Mouse (Mus musculus) frontal cortex, adult (tissue): ENCODE results near the gene Nucks1.

Experiments used
- ATAC-seq: cut with Nextera tagmentation; 2 replicates; pipeline ENCODE4 v1.9.2; 2017; ENCODE audit warnings: mild to moderate bottlenecking, moderate library complexity, mixed read lengths; ENCODE audit not compliant: low TSS enrichment

The Nucks1 gene

GRCm38 (mm10) chr1:131919052-131919451 is 8.7 kb downstream of the Nucks1 start:
- no peak for ATAC-seq

- no peak for ATAC-seq
Observed at GRCm38 (mm10) chr1:131922100-131922499, 11.8 kb downstream of the Nucks1 start.

GRCm38 (mm10) chr1:131933471-131933870 is 23.1 kb downstream of the Nucks1 start:
- ATAC-seq: no peak

GRCm38 (mm10) chr1:131937659-131938305 is 27.4 kb downstream of the Nucks1 start:
- ATAC-seq: peak; percentile 76

GRCm38 (mm10) chr1:131938811-131939210 is 28.5 kb downstream of the Nucks1 start:
- no peak for ATAC-seq

- no peak for ATAC-seq
Observed at GRCm38 (mm10) chr1:131940711-131941244, 30.4 kb downstream of the Nucks1 start.

- no peak for ATAC-seq
Observed at GRCm38 (mm10) chr1:131941501-131941900, 31.2 kb downstream of the Nucks1 start.

GRCm38 (mm10) chr1:131942621-131943590 is 32.6 kb downstream of the Nucks1 start:
- no peak for ATAC-seq

GRCm38 (mm10) chr1:131945674-131946440 is 35.5 kb downstream of the Nucks1 start:
- no peak for ATAC-seq

- ATAC-seq: no peak
Observed at GRCm38 (mm10) chr1:131946462-131947215, 36.3 kb downstream of the Nucks1 start.

- no peak for ATAC-seq
Observed at GRCm38 (mm10) chr1:131947997-131948525, 37.7 kb downstream of the Nucks1 start.

GRCm38 (mm10) chr1:131954242-131954865 is 44.0 kb downstream of the Nucks1 start:
- no peak for ATAC-seq

- no peak for ATAC-seq
Observed at GRCm38 (mm10) chr1:131955131-131955757, 44.9 kb downstream of the Nucks1 start.

GRCm38 (mm10) chr1:131957416-131957815 is 47.1 kb downstream of the Nucks1 start:
- no peak for ATAC-seq

GRCm38 (mm10) chr1:131961004-131961403 is 50.7 kb downstream of the Nucks1 start:
- ATAC-seq: no peak

- ATAC-seq: no peak
Observed at GRCm38 (mm10) chr1:131962606-131963084, 52.3 kb downstream of the Nucks1 start, which contains the start of gene Slc45a3. Slc45a3 (plus strand) TSS chr1:131962967.

- peak; percentile 31 for ATAC-seq
Observed at GRCm38 (mm10) chr1:131963085-131963951, 53.0 kb downstream of the Nucks1 start.

GRCm38 (mm10) chr1:131964100-131964499 is 53.8 kb downstream of the Nucks1 start:
- ATAC-seq: no peak

- ATAC-seq: no peak
Observed at GRCm38 (mm10) chr1:131964580-131964979, 54.2 kb downstream of the Nucks1 start.
